Mouse (Mus musculus) myocyte (in vitro differentiated cells): ENCODE measurements at regions not wholly inside any gene's neighbourhood (a gene's known extent, or its start where the extent isn't known, plus 50 kb on each side); places are given as distances from the start of the nearest gene placed in this dataset.
A peak's percentile ranks its signal among the peaks of the same experiment; 100 is the strongest.

Experiments
- H3K27me3 ChIP-seq: one replicate; pipeline ENCODE4 v1.6.1; 2011; ENCODE audit not compliant: control insufficient read depth, insufficient read depth, insufficient read length
- H3K36me3 ChIP-seq: one replicate; pipeline ENCODE4 v1.6.1; 2011; ENCODE audit not compliant: control insufficient read depth, insufficient read depth
- H3K4me2 ChIP-seq: one replicate; pipeline ENCODE4 v1.6.1; 2011; ENCODE audit warnings: low read depth, control low read depth
- H3K4me3 ChIP-seq: one replicate; pipeline ENCODE4 v1.5.1; 2011; ENCODE audit warnings: mild to moderate bottlenecking, control low read depth, moderate library complexity
- H3K79me2 ChIP-seq: one replicate; pipeline ENCODE4 v1.6.1; 2011; ENCODE audit not compliant: control insufficient read depth, insufficient read depth
- H3ac ChIP-seq: one replicate; pipeline ENCODE4 v1.6.1; 2011; ENCODE audit not compliant: control insufficient read depth, insufficient read length
- CEBPB ChIP-seq: IDR thresholded peaks from 2 replicates; pipeline ENCODE4 v1.6.1; 2011; ENCODE audit warnings: mild to moderate bottlenecking, moderate library complexity; ENCODE audit not compliant: poor library complexity, insufficient read depth, severe bottlenecking
- E2F4 ChIP-seq: IDR thresholded peaks from one replicate; pipeline ENCODE4 v1.6.1; 2011; ENCODE audit warnings: mild to moderate bottlenecking, control low read depth, moderate library complexity; ENCODE audit not compliant: insufficient read depth
- MAX ChIP-seq: IDR thresholded peaks from one replicate; pipeline ENCODE4 v1.6.1; 2011; ENCODE audit warnings: low read depth, mild to moderate bottlenecking, control low read depth
- MYOD1 ChIP-seq, 3 experiments: IDR thresholded peaks; one replicate each; pipeline ENCODE4 v1.6.1; 2011; ENCODE audit warnings: control low read depth in 2 of 3, low read depth in 2 of 3, mild to moderate bottlenecking in 2 of 3, moderate library complexity in 1 of 3; ENCODE audit not compliant: insufficient read length in 2 of 3, control insufficient read depth in 1 of 3
- MYOG ChIP-seq, 3 experiments: IDR thresholded peaks; one replicate each; pipeline ENCODE4 v1.6.1; 2011; ENCODE audit warnings: control low read depth in 2 of 3, low read depth in 2 of 3, mild to moderate bottlenecking in 2 of 3; ENCODE audit not compliant: insufficient read length in 2 of 3, control insufficient read depth in 1 of 3, insufficient read depth in 1 of 3
- POLR2A ChIP-seq: IDR thresholded peaks from one replicate; pipeline ENCODE4 v1.6.1; 2011; ENCODE audit warnings: low read depth, mild to moderate bottlenecking, control low read depth, moderate library complexity; ENCODE audit not compliant: insufficient read length
- POLR2AphosphoS2 ChIP-seq: IDR thresholded peaks from one replicate; pipeline ENCODE4 v1.6.1; 2011; ENCODE audit warnings: low read depth, control low read depth; ENCODE audit not compliant: insufficient read length
- REST ChIP-seq: IDR thresholded peaks from one replicate; pipeline ENCODE4 v1.6.1; 2011; ENCODE audit warnings: mild to moderate bottlenecking, control low read depth, moderate library complexity; ENCODE audit not compliant: insufficient read depth, insufficient read length
- SRF ChIP-seq: IDR thresholded peaks from one replicate; pipeline ENCODE4 v1.6.1; 2011; ENCODE audit warnings: low read depth; ENCODE audit not compliant: control insufficient read depth, insufficient read length
- TCF12 ChIP-seq: IDR thresholded peaks from one replicate; pipeline ENCODE4 v1.6.1; 2011; ENCODE audit warnings: mild to moderate bottlenecking, control low read depth; ENCODE audit not compliant: poor library complexity, insufficient read depth, severe bottlenecking
- TCF3 ChIP-seq: IDR thresholded peaks from one replicate; pipeline ENCODE4 v1.6.1; 2011; ENCODE audit warnings: low read depth, control low read depth; ENCODE audit not compliant: insufficient read length
- USF1 ChIP-seq: IDR thresholded peaks from one replicate; pipeline ENCODE4 v1.6.1; 2011; ENCODE audit warnings: low read depth, mild to moderate bottlenecking, control low read depth, moderate library complexity

- Histone ChIP-seq H3K4me2 (no peak overlapping the region), H3K79me2 (no peaks in the 10 kb centered on the region), H3K4me3 (no peak overlapping the region), H3K27me3 (no peaks in the 10 kb centered on the region), H3ac (no peak overlapping the region), H3K36me3 (no peaks in the 10 kb centered on the region)
- TF ChIP-seq MYOG (IDR thresholded peaks at IDR 0.05; ENCODE audit: control insufficient read depth in 1 of 3, insufficient read depth in 1 of 3, insufficient read length in 2 of 3, low read depth in 2 of 3) (peak in 1 of 3 experiments; percentile 29), MYOD1 (IDR thresholded peaks at IDR 0.05; ENCODE audit: control insufficient read depth in 1 of 3, insufficient read length in 2 of 3, low read depth in 2 of 3) (peak in 1 of 3 experiments; percentile 25), USF1 (no peak)
Observed at GRCm38 (mm10) chr13:37562652-37563051, 215.5 kb upstream of the Rreb1 start.

DNA sequence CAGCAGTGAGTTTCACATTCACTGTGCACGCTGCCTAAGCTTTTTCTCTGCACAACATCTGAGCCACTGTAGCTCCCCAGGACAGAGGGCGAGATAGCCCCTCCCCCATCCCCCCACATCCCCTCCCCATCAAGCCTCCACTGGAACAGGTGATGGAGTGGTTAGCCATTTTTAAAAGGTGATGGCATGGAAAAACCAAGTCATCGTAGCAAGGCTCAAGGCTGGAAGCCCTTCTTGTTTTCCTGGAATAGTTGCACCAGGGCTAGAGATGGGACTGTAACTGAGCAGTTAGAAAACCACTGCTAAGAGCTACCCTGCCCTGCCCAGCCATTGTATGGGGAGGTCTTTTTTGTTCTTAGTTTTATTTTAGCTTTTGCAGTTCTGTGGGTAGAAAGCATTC is 209.1 kb upstream of the Rreb1 start:
- Histone ChIP-seq H3K36me3 (no peaks in the 10 kb centered on the region), H3K27me3 (no peaks in the 10 kb centered on the region), H3K79me2 (no peaks in the 10 kb centered on the region), H3K4me3 (no peak overlapping the region), H3ac (no peak overlapping the region), H3K4me2 (no peak overlapping the region)
- TF ChIP-seq CEBPB (no peak), E2F4 (no peak), SRF (no peak), MAX (no peak)

- H3ac ChIP-seq = no peak overlapping the region
- TF ChIP-seq USF1 (peak; percentile 48), TCF12 (no peak)
- H3K27me3 ChIP-seq = no peaks in the 10 kb centered on the region
- H3K79me2 ChIP-seq = no peaks in the 10 kb centered on the region
- no peak overlapping the region for H3K4me2 ChIP-seq
- no peaks in the 10 kb centered on the region for H3K36me3 ChIP-seq
- no peak overlapping the region for H3K4me3 ChIP-seq
Observed at GRCm38 (mm10) chr13:37569486-37569885, 208.7 kb upstream of the Rreb1 start.

DNA sequence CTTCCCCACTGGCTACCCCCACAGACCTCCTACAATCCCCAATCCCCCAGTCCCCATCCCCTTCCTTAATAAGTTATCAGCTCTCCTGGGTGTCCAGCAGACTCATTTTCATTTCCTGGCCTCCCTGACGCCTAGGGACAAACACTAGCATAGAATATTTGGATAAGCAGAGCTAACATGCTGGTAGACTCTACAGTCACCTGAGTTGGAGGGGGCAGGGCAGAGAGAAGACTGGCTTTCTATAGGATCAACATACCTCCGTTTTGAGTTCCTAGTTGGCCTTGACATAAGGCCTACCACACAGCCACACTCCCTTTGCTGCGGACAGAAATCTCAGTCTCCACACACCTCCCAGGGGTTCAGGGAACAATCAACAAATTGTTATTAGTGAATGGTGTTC is 205.2 kb upstream of the Rreb1 start:
- Histone ChIP-seq H3K27me3 (no peaks in the 10 kb centered on the region), H3K4me3 (no peak overlapping the region), H3K4me2 (no peak overlapping the region), H3ac (no peak overlapping the region), H3K79me2 (no peaks in the 10 kb centered on the region), H3K36me3 (no peaks in the 10 kb centered on the region)
- TF ChIP-seq TCF3 (no peak), REST (no peak), POLR2AphosphoS2 (no peak), E2F4 (no peak), TCF12 (no peak), SRF (no peak), MYOD1 (IDR thresholded peaks at IDR 0.05; ENCODE audit: control insufficient read depth in 1 of 3, insufficient read length in 2 of 3, low read depth in 2 of 3) (no peak), USF1 (no peak), POLR2A (no peak), CEBPB (no peak), MAX (no peak), MYOG (IDR thresholded peaks at IDR 0.05; ENCODE audit: control insufficient read depth in 1 of 3, insufficient read depth in 1 of 3, insufficient read length in 2 of 3, low read depth in 2 of 3) (no peak)

DNA sequence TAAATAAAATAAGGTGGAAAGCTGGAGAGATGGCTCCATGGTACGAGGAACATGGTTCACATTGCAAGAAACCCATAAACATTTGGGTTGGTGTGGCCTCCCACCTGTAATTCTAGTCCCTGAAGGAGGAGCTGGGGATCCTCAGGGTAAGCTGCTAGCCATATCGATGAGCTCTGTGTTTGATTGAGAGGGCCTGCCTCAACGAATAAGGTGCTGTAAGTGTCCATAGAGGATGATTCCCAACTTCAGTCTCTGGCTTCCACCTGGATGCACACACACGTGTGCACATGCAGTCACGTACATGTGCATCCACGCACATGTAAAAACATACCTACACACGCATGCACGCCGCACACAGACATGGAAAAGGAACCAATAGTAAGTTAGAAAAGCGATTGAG is 199.0 kb upstream of the Rreb1 start:
- Histone ChIP-seq H3K27me3 (no peaks in the 10 kb centered on the region), H3K4me2 (no peak overlapping the region), H3K79me2 (no peaks in the 10 kb centered on the region), H3K4me3 (no peak overlapping the region), H3ac (no peak overlapping the region), H3K36me3 (no peaks in the 10 kb centered on the region)
- TF ChIP-seq CEBPB = no peak
- no peak for TF ChIP-seq E2F4
- no peak for TF ChIP-seq SRF
- TF ChIP-seq MYOD1 (IDR thresholded peaks at IDR 0.05; ENCODE audit: control insufficient read depth in 1 of 3, insufficient read length in 2 of 3, low read depth in 2 of 3) = no peak
- no peak for TF ChIP-seq POLR2A
- no peak for TF ChIP-seq REST
- TF ChIP-seq TCF12 = no peak
- no peak for TF ChIP-seq POLR2AphosphoS2

- Histone ChIP-seq H3K79me2 (no peaks in the 10 kb centered on the region), H3K36me3 (no peaks in the 10 kb centered on the region), H3K4me2 (no peak overlapping the region), H3K27me3 (no peaks in the 10 kb centered on the region), H3K4me3 (no peak overlapping the region), H3ac (no peak overlapping the region)
- no peak for TF ChIP-seq USF1
Observed at GRCm38 (mm10) chr13:37579775-37580174, 198.4 kb upstream of the Rreb1 start.
